Mouse (Mus musculus): ENCODE measurements around the gene Tshz2. TPM values are rescaled to one million over a fixed set of nuclear protein-coding genes. Genes with fewer than 3 reads are reported as not detected.

Tshz2 gene
- polyA plus RNA-seq, 1 experiment from 2014 or later, result 3.4 TPM

GRCm38 (mm10) chr2:169728651-169729280, 96.0 kb downstream of the Tshz2 start:
- H3K27ac ChIP-seq (ENCODE audit: low read length), result no peak overlapping the region
- no peak overlapping the region for H3K4me2 ChIP-seq (replicated peaks; ENCODE audit: low read depth, low read length)
- no peaks in the 10 kb centered on the region for H3K9me3 ChIP-seq (ENCODE audit: low read length)
- WGBS, result 46% methylated on average over 16 of the region's 16 CpGs
- H3K4me1 ChIP-seq (ENCODE audit: insufficient read depth, low read depth, low read length), result peaks cover 2% of the 10 kb centered on the region; the same call in 1 of the 2 replicates
- no peaks in the 10 kb centered on the region for H3K27me3 ChIP-seq (replicated peaks; ENCODE audit: insufficient read depth, low read length)
- ATAC-seq (peak; percentile 72), DNase-seq (ENCODE audit: low spot score) (peak; percentile 83)
- H3K36me3 ChIP-seq (ENCODE audit: insufficient read depth, low read length), result no peaks in the 10 kb centered on the region
- no peak overlapping the region for H3K4me3 ChIP-seq (ENCODE audit: low read depth, low read length)
- no peak overlapping the region for H3K9ac ChIP-seq (replicated peaks; ENCODE audit: low read depth)
- TF ChIP-seq CTCF (IDR thresholded peaks at IDR 0.05) (no peak), EP300 (IDR thresholded peaks at IDR 0.05) (peak; percentile 61)

- Histone ChIP-seq H3K36me3 (ENCODE audit: insufficient read depth, low read length) (no peaks in the 10 kb centered on the region), H3K4me1 (ENCODE audit: insufficient read depth, low read depth, low read length) (no peaks in the 10 kb centered on the region), H3K9me3 (ENCODE audit: low read length) (no peaks in the 10 kb centered on the region), H3K9ac (replicated peaks; ENCODE audit: low read depth) (no peak overlapping the region), H3K27ac (ENCODE audit: low read length) (no peak overlapping the region), H3K4me2 (replicated peaks; ENCODE audit: low read depth, low read length) (no peak overlapping the region), H3K27me3 (replicated peaks; ENCODE audit: insufficient read depth, low read length) (no peaks in the 10 kb centered on the region), H3K4me3 (ENCODE audit: low read depth, low read length) (no peak overlapping the region)
- TF ChIP-seq EP300 (IDR thresholded peaks at IDR 0.05), result no peak
- no peak for TF ChIP-seq CTCF (IDR thresholded peaks at IDR 0.05)
- ATAC-seq (peak; percentile 39), DNase-seq (ENCODE audit: low spot score) (no peak)
- 61% methylated on average over 7 of the region's 7 CpGs for WGBS
These were observed 97.8 kb downstream of the Tshz2 start for GRCm38 (mm10) chr2:169730551-169730996.

GRCm38 (mm10) chr2:169734053-169734452, 101.2 kb downstream of the Tshz2 start:
- H3K4me1 ChIP-seq (ENCODE audit: insufficient read depth, low read depth, low read length), result no peaks in the 10 kb centered on the region
- no peak overlapping the region for H3K27ac ChIP-seq (ENCODE audit: low read length)
- no peaks in the 10 kb centered on the region for H3K27me3 ChIP-seq (replicated peaks; ENCODE audit: insufficient read depth, low read length)
- TF ChIP-seq EP300 (IDR thresholded peaks at IDR 0.05) (no peak), CTCF (IDR thresholded peaks at IDR 0.05) (no peak)
- H3K36me3 ChIP-seq (ENCODE audit: insufficient read depth, low read length), result no peaks in the 10 kb centered on the region
- H3K9ac ChIP-seq (replicated peaks; ENCODE audit: low read depth), result no peak overlapping the region
- no peak overlapping the region for H3K4me2 ChIP-seq (replicated peaks; ENCODE audit: low read depth, low read length)
- no peak overlapping the region for H3K4me3 ChIP-seq (ENCODE audit: low read depth, low read length)
- H3K9me3 ChIP-seq (ENCODE audit: low read length), result no peaks in the 10 kb centered on the region
- ATAC-seq, result no peak
- 61% methylated on average over 7 of the region's 7 CpGs for WGBS
- no peak for DNase-seq (ENCODE audit: low spot score)

- H3K4me1 ChIP-seq (ENCODE audit: insufficient read depth, low read depth, low read length), result no peaks in the 10 kb centered on the region
- WGBS, result 90% methylated on average over 26 of the region's 26 CpGs
- H3K9me3 ChIP-seq (ENCODE audit: low read length), result no peaks in the 10 kb centered on the region
- H3K27ac ChIP-seq (ENCODE audit: low read length), result no peak overlapping the region
- no peak overlapping the region for H3K4me2 ChIP-seq (replicated peaks; ENCODE audit: low read depth, low read length)
- H3K9ac ChIP-seq (replicated peaks; ENCODE audit: low read depth), result no peak overlapping the region
- DNase-seq (ENCODE audit: low spot score), result no peak
- TF ChIP-seq CTCF (IDR thresholded peaks at IDR 0.05) (no peak), EP300 (IDR thresholded peaks at IDR 0.05) (no peak)
- no peak for ATAC-seq
- no peaks in the 10 kb centered on the region for H3K36me3 ChIP-seq (ENCODE audit: insufficient read depth, low read length)
- no peak overlapping the region for H3K4me3 ChIP-seq (ENCODE audit: low read depth, low read length)
- H3K27me3 ChIP-seq (replicated peaks; ENCODE audit: insufficient read depth, low read length), result no peaks in the 10 kb centered on the region
These were observed 102.9 kb downstream of the Tshz2 start for GRCm38 (mm10) chr2:169735475-169736406.

GRCm38 (mm10) chr2:169740996-169741395, 108.2 kb downstream of the Tshz2 start:
- DNase-seq (ENCODE audit: low spot score) (no peak), ATAC-seq (no peak)
- Histone ChIP-seq H3K4me2 (replicated peaks; ENCODE audit: low read depth, low read length) (no peak overlapping the region), H3K4me3 (ENCODE audit: low read depth, low read length) (no peak overlapping the region), H3K27me3 (replicated peaks; ENCODE audit: insufficient read depth, low read length) (no peaks in the 10 kb centered on the region), H3K4me1 (ENCODE audit: insufficient read depth, low read depth, low read length) (no peaks in the 10 kb centered on the region), H3K9me3 (ENCODE audit: low read length) (no peaks in the 10 kb centered on the region), H3K9ac (replicated peaks; ENCODE audit: low read depth) (no peak overlapping the region), H3K27ac (ENCODE audit: low read length) (no peak overlapping the region), H3K36me3 (ENCODE audit: insufficient read depth, low read length) (no peaks in the 10 kb centered on the region)
- no peak for TF ChIP-seq EP300 (IDR thresholded peaks at IDR 0.05)
- TF ChIP-seq CTCF (IDR thresholded peaks at IDR 0.05), result no peak
- 83% methylated on average over 10 of the region's 10 CpGs for WGBS

GRCm38 (mm10) chr2:169742791-169743190, 110.0 kb downstream of the Tshz2 start:
- no peaks in the 10 kb centered on the region for H3K9me3 ChIP-seq (ENCODE audit: low read length)
- no peak overlapping the region for H3K9ac ChIP-seq (replicated peaks; ENCODE audit: low read depth)
- H3K4me2 ChIP-seq (replicated peaks; ENCODE audit: low read depth, low read length), result no peak overlapping the region
- H3K27me3 ChIP-seq (replicated peaks; ENCODE audit: insufficient read depth, low read length), result no peaks in the 10 kb centered on the region
- no peaks in the 10 kb centered on the region for H3K36me3 ChIP-seq (ENCODE audit: insufficient read depth, low read length)
- no peak for TF ChIP-seq CTCF (IDR thresholded peaks at IDR 0.05)
- TF ChIP-seq EP300 (IDR thresholded peaks at IDR 0.05), result no peak
- H3K4me1 ChIP-seq (ENCODE audit: insufficient read depth, low read depth, low read length), result no peaks in the 10 kb centered on the region
- WGBS, result 24% methylated on average over 2 of the region's 2 CpGs
- no peak overlapping the region for H3K4me3 ChIP-seq (ENCODE audit: low read depth, low read length)
- DNase-seq (ENCODE audit: low spot score), result no peak
- no peak overlapping the region for H3K27ac ChIP-seq (ENCODE audit: low read length)
- ATAC-seq, result no peak

Data from lung, postnatal 0 days (tissue).